Mouse (Mus musculus) left cerebral cortex, postnatal 4 days (tissue): ENCODE results near the gene Hap1. TPM values are rescaled to one million over a fixed set of nuclear protein-coding genes. Genes with fewer than 3 reads are reported as not detected.

Source experiments
- DNase-seq: peaks from one replicate; pipeline ENCODE4 v3.0.0-alpha.2; 2022
- intact Hi-C: fragments of 180-260 bp; cut with DNase I; formaldehyde crosslinking; loops from one replicate; pipeline ENCODE4 v1.15.1; 2025
- total RNA-seq, 2 experiments: library from RNA; stranded (reverse); gene quantifications; 2 replicates each; pipeline ENCODE4 v1.2.3; 2021

Gene Hap1
- 100 to 1,000 TPM in 1 of 2 experiments, 10 to 100 TPM in 1; 43.8 to 116 TPM for total RNA-seq

GRCm38 (mm10) chr11:100355972-100356818, at the start of gene Hap1:
Gene Hap1 (minus strand): TSS chr11:100356128.
- DNase-seq: peak; percentile 85
- intact Hi-C loops: no loop called here

GRCm38 (mm10) chr11:100404456-100405074, 48.6 kb upstream of the Hap1 start:
- intact Hi-C loops: loop anchor here (5.0 kb wide), 1 partner anchor 42 kb away; no protein-coding TSS in a partner anchor
- no peak for DNase-seq

GRCm38 (mm10) chr11:100403445-100404134, 47.7 kb upstream of the Hap1 start:
- intact Hi-C loops: no loop called here
- no peak for DNase-seq

GRCm38 (mm10) chr11:100402682-100403081, 46.8 kb upstream of the Hap1 start:
- no peak for DNase-seq
- intact Hi-C loops: no loop called here

GRCm38 (mm10) chr11:100402240-100402639, 46.3 kb upstream of the Hap1 start:
- no peak for DNase-seq
- intact Hi-C loops: no loop called here

GRCm38 (mm10) chr11:100400842-100401241, 44.9 kb upstream of the Hap1 start:
- intact Hi-C loops: no loop called here

GRCm38 (mm10) chr11:100399727-100400538, 44.0 kb upstream of the Hap1 start:
- DNase-seq: no peak
- intact Hi-C loops: no loop called here

More at GRCm38 (mm10) chr11:100400842-100401241, 44.9 kb upstream of the Hap1 start:
- no peak for DNase-seq

- intact Hi-C loops: no loop called here
- DNase-seq: no peak
These were observed 43.4 kb upstream of the Hap1 start for GRCm38 (mm10) chr11:100399320-100399719.

GRCm38 (mm10) chr11:100398517-100398916, 42.6 kb upstream of the Hap1 start:
- intact Hi-C loops: no loop called here
- no peak for DNase-seq

GRCm38 (mm10) chr11:100397600-100398389, 41.9 kb upstream of the Hap1 start, which contains the start of gene Jup:
Gene Jup (minus strand): TSS chr11:100397763.
- DNase-seq: peak; percentile 100
- intact Hi-C loops: no loop called here

- DNase-seq: peak; percentile 40
- intact Hi-C loops: no loop called here
These were observed 41.1 kb upstream of the Hap1 start for GRCm38 (mm10) chr11:100396886-100397599.

- intact Hi-C loops: no loop called here
- peak; percentile 23 for DNase-seq
These were observed 40.1 kb upstream of the Hap1 start for GRCm38 (mm10) chr11:100395861-100396631.

- intact Hi-C loops: no loop called here
- no peak for DNase-seq
These were observed 39.3 kb upstream of the Hap1 start for GRCm38 (mm10) chr11:100395200-100395599.

- no peak for DNase-seq
- intact Hi-C loops: no loop called here
These were observed 38.6 kb upstream of the Hap1 start for GRCm38 (mm10) chr11:100394353-100395074.

GRCm38 (mm10) chr11:100393733-100394132, 37.8 kb upstream of the Hap1 start:
- no peak for DNase-seq
- intact Hi-C loops: no loop called here

- DNase-seq: no peak
- intact Hi-C loops: no loop called here
These were observed 37.0 kb upstream of the Hap1 start for GRCm38 (mm10) chr11:100392958-100393357.

- intact Hi-C loops: no loop called here
- no peak for DNase-seq
These were observed 36.0 kb upstream of the Hap1 start for GRCm38 (mm10) chr11:100391884-100392345.
